ENCODE assay signal across 15 mouse cellular contexts in genomic region chr5:121973541-121973940, GRCm38 (mm10).
DNase-seq lines count a peak whose midpoint lies in the region; ATAC-seq and TF ChIP-seq lines count a peak whose summit lies in the region.
"Had no signal": no experiment of that assay in that cellular context is flagged by ENCODE, and none has a peak within 500 bp of the region (broad histone marks: within the 10 kb centered on the region; RNA-seq: fewer than 3 reads in every experiment).

No protein-coding gene starts in this region.

- WGBS in forebrain, embryonic 10.5 days: 75% methylated on average over 10 of the region's 10 CpGs
- WGBS in forebrain, postnatal 0 days: 27% methylated on average over 10 of the region's 10 CpGs
- WGBS in hindbrain, embryonic 10.5 days: 49% methylated on average over 10 of the region's 10 CpGs
- WGBS in midbrain, embryonic 11.5 days: 45% methylated on average over 10 of the region's 10 CpGs
- 18% methylated on average over 10 of the region's 10 CpGs for WGBS in neural tube, embryonic 15.5 days
- WGBS in thymus, adult 2 months: 88% methylated on average over 10 of the region's 10 CpGs

- H3K4me2 ChIP-seq in forebrain, postnatal 0 days (ENCODE audit: low read depth): no peak overlapping the region
- no peak overlapping the region for H3K4me2 ChIP-seq in midbrain, embryonic 11.5 days
- no peak overlapping the region for H3K4me2 ChIP-seq in neural tube, embryonic 15.5 days

- DNase-seq in forebrain, embryonic 10.5 days (ENCODE audit: extremely low spot score, low spot score): no peak
- DNase-seq in forebrain, postnatal 0 days: no peak
- no peak for DNase-seq in hindbrain, embryonic 10.5 days (ENCODE audit: low spot score)
- DNase-seq in midbrain, embryonic 11.5 days (ENCODE audit: low spot score, missing footprints): no peak
- DNase-seq in thymus, adult 2 months: no peak
- DNase-seq in left cerebral cortex, postnatal 10 days (ENCODE audit: extremely low spot score in 1 of 2, low spot score in 2 of 2): no peak
- DNase-seq in MN1 (ENCODE audit: low spot score): no peak
- DNase-seq: B cell, adult 2 months; cerebellum, adult 9-10 months; heart, adult 18-20 months; heart, postnatal 36 days; kidney, postnatal 25 days; lung, adult 18-20 months had no signal

- H3K4me1 ChIP-seq in forebrain, embryonic 10.5 days: peaks cover 22% of the 10 kb centered on the region
- H3K4me1 ChIP-seq in forebrain, postnatal 0 days (ENCODE audit: insufficient read depth): peaks cover 8% of the 10 kb centered on the region; the same call in 1 of the 2 replicates
- peaks cover 21% of the 10 kb centered on the region for H3K4me1 ChIP-seq in hindbrain, embryonic 10.5 days (replicated peaks)
- H3K4me1 ChIP-seq in midbrain, embryonic 11.5 days (ENCODE audit: control insufficient read depth, insufficient read depth, low read length): peaks cover 16% of the 10 kb centered on the region
- H3K4me1 ChIP-seq in neural tube, embryonic 15.5 days: peaks cover 46% of the 10 kb centered on the region
- H3K4me1 ChIP-seq in thymus, adult 2 months (replicated peaks; ENCODE audit: control insufficient read depth, insufficient read depth, low read length): no peaks in the 10 kb centered on the region

- no peak overlapping the region for H3K4me3 ChIP-seq in forebrain, embryonic 10.5 days
- no peak overlapping the region for H3K4me3 ChIP-seq in forebrain, postnatal 0 days (ENCODE audit: low read depth, low read length)
- H3K4me3 ChIP-seq in hindbrain, embryonic 10.5 days: no peak overlapping the region
- no peak overlapping the region for H3K4me3 ChIP-seq in midbrain, embryonic 11.5 days (ENCODE audit: low read depth, low read length)
- H3K4me3 ChIP-seq in neural tube, embryonic 15.5 days (replicated peaks): no peak overlapping the region
- no peak overlapping the region for H3K4me3 ChIP-seq in thymus, adult 2 months (ENCODE audit: control insufficient read depth, insufficient read depth, low read length)

- peak overlapping the region; percentile 49 for H3K27ac ChIP-seq in forebrain, embryonic 10.5 days
- no peak overlapping the region for H3K27ac ChIP-seq in forebrain, postnatal 0 days (ENCODE audit: low read depth, low read length)
- peak overlapping the region; percentile 65 for H3K27ac ChIP-seq in hindbrain, embryonic 10.5 days
- no peak overlapping the region for H3K27ac ChIP-seq in midbrain, embryonic 11.5 days (ENCODE audit: low read depth, low read length)
- peak overlapping the region; percentile 68 for H3K27ac ChIP-seq in neural tube, embryonic 15.5 days (replicated peaks)
- H3K27ac ChIP-seq in thymus, adult 2 months (ENCODE audit: control insufficient read depth, insufficient read depth, low read length): no peak overlapping the region

- TF ChIP-seq CTCF in forebrain, postnatal 0 days (IDR thresholded peaks at IDR 0.05; ENCODE audit: low read depth): no peak
- TF ChIP-seq CTCF in thymus, adult 2 months (IDR thresholded peaks at IDR 0.05; ENCODE audit: borderline replicate concordance, control insufficient read depth, extremely low read depth, insufficient read depth, low read length, poor library complexity): no peak

- no peak for ATAC-seq in forebrain, postnatal 0 days
- peak; percentile 35; the same call in 1 of the 2 replicates for ATAC-seq in midbrain, embryonic 11.5 days (ENCODE audit: low FRiP score)
- no peak for ATAC-seq in neural tube, embryonic 15.5 days (ENCODE audit: low FRiP score)
- ATAC-seq: activated CD4-positive, CD25-positive, alpha-beta regulatory T cell, adult 4 months had no signal

- H3K9me3 ChIP-seq in forebrain, embryonic 10.5 days: peaks cover 7% of the 10 kb centered on the region; the same call in 1 of the 2 replicates
- H3K9me3 ChIP-seq in forebrain, postnatal 0 days (ENCODE audit: low read length): no peaks in the 10 kb centered on the region
- 0 out of 2 replicates have a peak, but pooled peaks cover 4% of the 10 kb centered on the region for H3K9me3 ChIP-seq in hindbrain, embryonic 10.5 days
- H3K9me3 ChIP-seq in midbrain, embryonic 11.5 days (ENCODE audit: control insufficient read depth, low read length): no peaks in the 10 kb centered on the region
- no peaks in the 10 kb centered on the region for H3K9me3 ChIP-seq in neural tube, embryonic 15.5 days (replicated peaks)

- H3K36me3 ChIP-seq in forebrain, embryonic 10.5 days (replicated peaks): peaks cover 9% of the 10 kb centered on the region
- H3K36me3 ChIP-seq in forebrain, postnatal 0 days (ENCODE audit: insufficient read depth): no peaks in the 10 kb centered on the region
- peaks cover 7% of the 10 kb centered on the region; the same call in 1 of the 2 replicates for H3K36me3 ChIP-seq in hindbrain, embryonic 10.5 days
- H3K36me3 ChIP-seq in midbrain, embryonic 11.5 days (ENCODE audit: control insufficient read depth, insufficient read depth, low read length): no peaks in the 10 kb centered on the region
- no peaks in the 10 kb centered on the region for H3K36me3 ChIP-seq in neural tube, embryonic 15.5 days
- H3K36me3 ChIP-seq in thymus, adult 2 months (ENCODE audit: control insufficient read depth, insufficient read depth, low read length): no peaks in the 10 kb centered on the region

- intact Hi-C loops in left cerebral cortex, postnatal 10 days (cut with DNase I): no loop called here

- no peaks in the 10 kb centered on the region for H3K27me3 ChIP-seq in forebrain, embryonic 10.5 days (ENCODE audit: poor library complexity, severe bottlenecking)
- no peaks in the 10 kb centered on the region for H3K27me3 ChIP-seq in forebrain, postnatal 0 days (ENCODE audit: insufficient read depth, low read length)
- H3K27me3 ChIP-seq in hindbrain, embryonic 10.5 days (ENCODE audit: insufficient read depth, poor library complexity, severe bottlenecking): no peaks in the 10 kb centered on the region
- no peaks in the 10 kb centered on the region for H3K27me3 ChIP-seq in midbrain, embryonic 11.5 days (ENCODE audit: control insufficient read depth, insufficient read depth, low read length)
- H3K27me3 ChIP-seq in neural tube, embryonic 15.5 days (replicated peaks): no peaks in the 10 kb centered on the region
- H3K27me3 ChIP-seq in thymus, adult 2 months (ENCODE audit: control insufficient read depth, insufficient read depth, low read length): no peaks in the 10 kb centered on the region

- no peak overlapping the region for H3K9ac ChIP-seq in forebrain, postnatal 0 days
- no peak overlapping the region for H3K9ac ChIP-seq in midbrain, embryonic 11.5 days (ENCODE audit: low read length)
- H3K9ac ChIP-seq in neural tube, embryonic 15.5 days (replicated peaks): no peak overlapping the region

- no peak for TF ChIP-seq POLR2A in thymus, adult 2 months (IDR thresholded peaks at IDR 0.05; ENCODE audit: control insufficient read depth, extremely low read depth, insufficient read depth, low read length, poor library complexity)

Comparison
In these comparisons a context has a peak if more than half of its experiments do, and no peak if none do; other contexts are left out.
1. H3K27ac ChIP-seq: peak in forebrain, embryonic 10.5 days (single experiment), hindbrain, embryonic 10.5 days (single experiment) and neural tube, embryonic 15.5 days (single experiment); none in forebrain, postnatal 0 days (single experiment), midbrain, embryonic 11.5 days (single experiment) and thymus, adult 2 months (single experiment).